Mouse (Mus musculus): ENCODE data around the gene Hipk3. TPM values are rescaled to one million over a fixed set of nuclear protein-coding genes. Genes with fewer than 3 reads are reported as not detected.
A peak's percentile ranks its signal among the peaks of the same experiment; 100 is the strongest.

Hipk3 gene
- polyA plus RNA-seq, 1 experiment, result 28.5 TPM

DNA sequence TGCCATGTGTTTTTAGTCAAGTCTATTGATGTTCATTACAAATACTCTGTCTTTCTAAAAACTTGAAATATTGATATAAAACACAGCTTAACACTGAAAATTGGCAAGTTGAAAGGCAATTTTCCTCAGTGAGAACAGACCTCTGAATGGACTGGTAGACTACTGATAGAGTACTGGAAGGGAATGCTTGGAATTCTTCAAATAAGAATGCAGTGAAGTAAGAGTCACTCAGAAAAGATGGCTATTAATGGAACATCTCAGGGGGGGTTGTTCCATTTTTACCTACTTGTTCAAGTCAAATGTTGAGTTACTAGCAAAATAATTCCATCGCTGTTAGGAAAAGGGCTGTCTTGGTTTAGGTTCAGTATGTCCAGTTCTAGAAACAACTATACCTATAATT, 45.1 kb downstream of the Hipk3 start:
- TF ChIP-seq POLR2A (IDR thresholded peaks at IDR 0.05; ENCODE audit: control insufficient read depth, extremely low read depth, insufficient read depth, low read length, poor library complexity), result no peak
- no peak for TF ChIP-seq CTCF (IDR thresholded peaks at IDR 0.05; ENCODE audit: borderline replicate concordance, control insufficient read depth, extremely low read depth, insufficient read depth, low read length, poor library complexity)
- Histone ChIP-seq H3K4me3 (ENCODE audit: control insufficient read depth, insufficient read depth, low read length) (no peak overlapping the region), H3K4me1 (replicated peaks; ENCODE audit: control insufficient read depth, insufficient read depth, low read length) (peaks cover 3% of the 10 kb centered on the region; the same call in 1 of the 2 replicates), H3K27ac (ENCODE audit: control insufficient read depth, insufficient read depth, low read length) (no peak overlapping the region), H3K27me3 (ENCODE audit: control insufficient read depth, insufficient read depth, low read length) (no peaks in the 10 kb centered on the region), H3K36me3 (ENCODE audit: control insufficient read depth, insufficient read depth, low read length) (no peaks in the 10 kb centered on the region)
- no peak for DNase-seq
- WGBS, result 98% methylated on average over 1 of the region's 1 CpGs

DNA sequence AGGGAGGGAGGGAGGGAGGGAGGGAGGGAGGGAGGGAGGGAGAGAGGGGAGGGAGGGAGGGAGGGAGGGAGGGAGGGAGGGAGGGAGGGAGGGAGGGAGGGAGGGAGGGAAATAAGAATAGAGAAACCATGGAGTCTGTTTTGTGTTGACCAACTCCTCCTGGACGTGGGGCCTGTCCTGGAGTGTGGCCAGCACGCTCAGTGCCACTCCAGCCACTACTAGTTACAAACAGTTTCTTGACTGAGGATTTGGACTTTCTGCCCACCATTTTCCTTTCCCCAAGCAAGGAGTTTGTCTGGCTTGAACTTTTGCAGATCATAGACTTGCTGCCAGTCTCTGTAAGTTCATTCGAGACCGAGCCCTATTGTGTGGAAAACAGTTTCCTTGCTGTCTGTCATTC, 46.0 kb downstream of the Hipk3 start:
- Histone ChIP-seq H3K27me3 (ENCODE audit: control insufficient read depth, insufficient read depth, low read length) (no peaks in the 10 kb centered on the region), H3K36me3 (ENCODE audit: control insufficient read depth, insufficient read depth, low read length) (no peaks in the 10 kb centered on the region), H3K4me3 (ENCODE audit: control insufficient read depth, insufficient read depth, low read length) (no peak overlapping the region), H3K4me1 (replicated peaks; ENCODE audit: control insufficient read depth, insufficient read depth, low read length) (peaks cover 3% of the 10 kb centered on the region; the same call in 1 of the 2 replicates), H3K27ac (ENCODE audit: control insufficient read depth, insufficient read depth, low read length) (no peak overlapping the region)
- no peak for DNase-seq
- 98% methylated on average over 4 of the region's 4 CpGs for WGBS
- TF ChIP-seq POLR2A (IDR thresholded peaks at IDR 0.05; ENCODE audit: control insufficient read depth, extremely low read depth, insufficient read depth, low read length, poor library complexity), result no peak

DNA sequence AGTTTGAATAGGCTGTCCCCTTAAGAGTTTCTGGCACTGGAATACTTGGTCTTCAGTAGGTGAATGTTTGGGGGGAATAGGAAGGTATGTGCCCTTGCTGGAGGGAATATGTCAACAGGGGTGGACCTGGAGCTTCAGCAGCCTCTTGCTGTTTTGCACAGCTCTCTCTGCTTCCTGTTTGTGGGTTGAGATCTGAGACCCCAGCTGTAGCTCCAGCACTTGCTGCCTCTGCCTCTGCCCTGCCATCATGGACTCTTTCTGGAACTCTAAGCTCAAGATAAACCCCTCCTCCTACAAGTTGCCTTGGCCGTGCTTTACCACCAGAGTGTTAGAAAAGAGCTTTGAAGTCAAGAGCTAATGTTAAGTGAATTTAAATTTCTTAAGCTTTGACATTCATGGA, 48.2 kb downstream of the Hipk3 start:
- TF ChIP-seq POLR2A (IDR thresholded peaks at IDR 0.05; ENCODE audit: control insufficient read depth, extremely low read depth, insufficient read depth, low read length, poor library complexity) (no peak), CTCF (IDR thresholded peaks at IDR 0.05; ENCODE audit: borderline replicate concordance, control insufficient read depth, extremely low read depth, insufficient read depth, low read length, poor library complexity) (no peak)
- Histone ChIP-seq H3K4me3 (ENCODE audit: control insufficient read depth, insufficient read depth, low read length) (no peak overlapping the region), H3K27me3 (ENCODE audit: control insufficient read depth, insufficient read depth, low read length) (no peaks in the 10 kb centered on the region), H3K27ac (ENCODE audit: control insufficient read depth, insufficient read depth, low read length) (no peak overlapping the region), H3K36me3 (ENCODE audit: control insufficient read depth, insufficient read depth, low read length) (no peaks in the 10 kb centered on the region), H3K4me1 (replicated peaks; ENCODE audit: control insufficient read depth, insufficient read depth, low read length) (peaks cover 3% of the 10 kb centered on the region; the same call in 1 of the 2 replicates)
- DNase-seq, result peak; percentile 33
- WGBS, result 13% methylated on average over 1 of the region's 1 CpGs

DNA sequence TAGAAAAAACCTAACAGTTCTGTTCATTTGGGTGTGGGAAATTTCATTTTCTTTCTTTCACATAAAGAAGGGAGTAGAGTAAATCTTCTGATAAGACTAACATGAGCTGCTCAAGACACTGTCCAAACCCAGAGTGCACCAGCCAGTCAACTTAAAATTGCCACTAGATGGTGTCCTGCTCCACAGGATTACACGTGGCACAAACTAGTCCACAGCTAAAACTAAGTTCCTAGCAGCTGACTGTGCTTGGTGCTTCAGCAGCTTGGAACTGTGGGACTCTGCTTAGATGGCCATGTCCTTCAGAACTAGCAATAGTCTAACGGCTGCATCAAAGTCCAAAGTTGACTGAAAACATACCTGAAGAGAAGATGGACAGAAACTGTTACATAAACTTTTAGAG, 49.5 kb downstream of the Hipk3 start:
- no peaks in the 10 kb centered on the region for H3K27me3 ChIP-seq (ENCODE audit: control insufficient read depth, insufficient read depth, low read length)
- 30% methylated on average over 2 of the region's 2 CpGs for WGBS
- H3K4me3 ChIP-seq (ENCODE audit: control insufficient read depth, insufficient read depth, low read length), result no peak overlapping the region
- H3K27ac ChIP-seq (ENCODE audit: control insufficient read depth, insufficient read depth, low read length), result no peak overlapping the region
- peak; percentile 65 for DNase-seq
- peaks cover 3% of the 10 kb centered on the region; the same call in 1 of the 2 replicates for H3K4me1 ChIP-seq (replicated peaks; ENCODE audit: control insufficient read depth, insufficient read depth, low read length)
- H3K36me3 ChIP-seq (ENCODE audit: control insufficient read depth, insufficient read depth, low read length), result peaks cover 8% of the 10 kb centered on the region; the same call in 1 of the 2 replicates
- TF ChIP-seq CTCF (IDR thresholded peaks at IDR 0.05; ENCODE audit: borderline replicate concordance, control insufficient read depth, extremely low read depth, insufficient read depth, low read length, poor library complexity) (no peak), POLR2A (IDR thresholded peaks at IDR 0.05; ENCODE audit: control insufficient read depth, extremely low read depth, insufficient read depth, low read length, poor library complexity) (no peak)

DNA sequence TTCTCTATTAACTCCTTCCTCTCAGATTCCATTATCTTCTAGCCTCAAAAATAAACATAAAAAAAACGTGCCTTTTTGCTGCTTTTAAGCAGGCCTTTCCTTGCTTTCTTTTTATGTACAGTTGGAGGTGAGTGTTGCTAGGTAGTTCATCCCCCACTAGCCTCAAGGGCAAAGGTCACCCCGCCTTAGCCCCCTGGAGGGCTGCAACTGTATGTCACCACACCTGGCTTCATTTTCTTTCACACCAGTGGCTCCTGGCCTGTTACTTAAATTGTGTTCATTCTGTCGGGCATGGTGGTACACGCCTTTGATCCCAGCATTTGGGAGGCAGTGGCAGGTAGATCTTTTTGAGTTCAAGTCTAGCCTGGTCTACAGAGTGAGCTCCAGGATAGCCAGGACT, 51.9 kb downstream of the Hipk3 start:
- peaks cover 3% of the 10 kb centered on the region; the same call in 1 of the 2 replicates for H3K4me1 ChIP-seq (replicated peaks; ENCODE audit: control insufficient read depth, insufficient read depth, low read length)
- no peaks in the 10 kb centered on the region for H3K27me3 ChIP-seq (ENCODE audit: control insufficient read depth, insufficient read depth, low read length)
- H3K27ac ChIP-seq (ENCODE audit: control insufficient read depth, insufficient read depth, low read length), result no peak overlapping the region
- no peak overlapping the region for H3K4me3 ChIP-seq (ENCODE audit: control insufficient read depth, insufficient read depth, low read length)
- H3K36me3 ChIP-seq (ENCODE audit: control insufficient read depth, insufficient read depth, low read length), result peaks cover 24% of the 10 kb centered on the region
- TF ChIP-seq POLR2A (IDR thresholded peaks at IDR 0.05; ENCODE audit: control insufficient read depth, extremely low read depth, insufficient read depth, low read length, poor library complexity) (no peak), CTCF (IDR thresholded peaks at IDR 0.05; ENCODE audit: borderline replicate concordance, control insufficient read depth, extremely low read depth, insufficient read depth, low read length, poor library complexity) (no peak)
- DNase-seq, result no peak
- 92% methylated on average over 4 of the region's 4 CpGs for WGBS

DNA sequence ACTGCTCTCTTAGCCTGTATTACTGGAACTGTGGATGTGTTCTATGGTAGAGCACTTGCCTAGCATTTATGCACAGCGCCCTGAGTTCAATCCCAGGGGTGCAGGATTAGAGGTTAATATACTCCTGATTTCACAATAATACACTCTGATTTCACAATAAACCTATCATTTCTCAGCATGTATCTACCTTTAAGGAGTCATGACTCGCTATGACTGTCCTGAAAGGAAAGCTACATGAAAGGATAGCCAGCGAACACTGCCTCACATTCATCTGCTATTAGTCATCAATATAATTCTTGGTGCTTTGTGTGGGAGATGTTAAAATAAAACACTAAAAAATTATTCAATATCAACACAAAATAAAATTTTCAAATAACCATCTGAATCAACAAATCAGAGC, 58.0 kb downstream of the Hipk3 start:
- H3K36me3 ChIP-seq (ENCODE audit: control insufficient read depth, insufficient read depth, low read length), result peaks cover 57% of the 10 kb centered on the region
- no peak overlapping the region for H3K4me3 ChIP-seq (ENCODE audit: control insufficient read depth, insufficient read depth, low read length)
- TF ChIP-seq POLR2A (IDR thresholded peaks at IDR 0.05; ENCODE audit: control insufficient read depth, extremely low read depth, insufficient read depth, low read length, poor library complexity), result no peak
- TF ChIP-seq CTCF (IDR thresholded peaks at IDR 0.05; ENCODE audit: borderline replicate concordance, control insufficient read depth, extremely low read depth, insufficient read depth, low read length, poor library complexity), result no peak
- no peak overlapping the region for H3K27ac ChIP-seq (ENCODE audit: control insufficient read depth, insufficient read depth, low read length)
- H3K27me3 ChIP-seq (ENCODE audit: control insufficient read depth, insufficient read depth, low read length), result no peaks in the 10 kb centered on the region
- WGBS, result 98% methylated on average over 3 of the region's 3 CpGs
- DNase-seq, result no peak
- no peaks in the 10 kb centered on the region for H3K4me1 ChIP-seq (replicated peaks; ENCODE audit: control insufficient read depth, insufficient read depth, low read length)

DNA sequence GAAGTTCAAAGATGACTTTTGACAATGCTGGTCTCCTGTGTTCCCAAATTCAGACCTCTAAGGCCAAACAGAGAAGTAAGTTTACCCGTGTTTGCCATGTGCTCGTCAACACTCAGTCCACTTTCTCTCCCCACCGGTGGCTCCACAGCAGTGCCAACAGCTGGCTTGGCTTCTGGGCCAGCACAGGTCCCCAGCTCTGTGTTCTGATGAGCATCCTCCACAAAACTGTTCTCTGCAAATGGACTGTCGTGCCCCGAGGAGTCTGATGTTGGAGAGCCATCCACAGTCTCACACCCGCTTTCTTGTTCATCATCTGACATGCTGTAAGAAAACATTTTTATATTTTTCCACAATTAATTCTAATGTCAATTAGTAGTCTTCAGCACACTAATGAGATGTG, 63.2 kb downstream of the Hipk3 start:
- no peaks in the 10 kb centered on the region for H3K4me1 ChIP-seq (replicated peaks; ENCODE audit: control insufficient read depth, insufficient read depth, low read length)
- no peak for DNase-seq
- H3K27me3 ChIP-seq (ENCODE audit: control insufficient read depth, insufficient read depth, low read length), result no peaks in the 10 kb centered on the region
- H3K4me3 ChIP-seq (ENCODE audit: control insufficient read depth, insufficient read depth, low read length), result no peak overlapping the region
- no peak overlapping the region for H3K27ac ChIP-seq (ENCODE audit: control insufficient read depth, insufficient read depth, low read length)
- WGBS, result 95% methylated on average over 6 of the region's 6 CpGs
- TF ChIP-seq CTCF (IDR thresholded peaks at IDR 0.05; ENCODE audit: borderline replicate concordance, control insufficient read depth, extremely low read depth, insufficient read depth, low read length, poor library complexity), result no peak
- TF ChIP-seq POLR2A (IDR thresholded peaks at IDR 0.05; ENCODE audit: control insufficient read depth, extremely low read depth, insufficient read depth, low read length, poor library complexity), result no peak
- peaks cover 43% of the 10 kb centered on the region for H3K36me3 ChIP-seq (ENCODE audit: control insufficient read depth, insufficient read depth, low read length)
